Mouse (Mus musculus) heart, embryonic 10.5 days (tissue): ENCODE data around the gene Usp18. TPM values are rescaled to one million over a fixed set of nuclear protein-coding genes. Genes with fewer than 3 reads are reported as not detected.

ENCODE experiments used
- DNase-seq: peaks from one replicate; pipeline ENCODE4 v3.0.0-alpha.2; 2017; ENCODE audit warnings: low spot score
- H3K27ac ChIP-seq: fragments of 300-500 bp; sonication (generic); 2 replicates; pipeline ENCODE4 v1.5.1; 2016; ENCODE audit warnings: mild to moderate bottlenecking
- H3K27me3 ChIP-seq: fragments of 300-500 bp; sonication (generic); 2 replicates; pipeline ENCODE4 v1.6.1; 2016; ENCODE audit warnings: mild to moderate bottlenecking; ENCODE audit not compliant: poor library complexity, insufficient read depth, severe bottlenecking
- H3K36me3 ChIP-seq: fragments of 300-500 bp; sonication (generic); 2 replicates; pipeline ENCODE4 v1.6.1; 2016; ENCODE audit warnings: mild to moderate bottlenecking, moderate library complexity
- H3K4me1 ChIP-seq: fragments of 300-500 bp; sonication (generic); 2 replicates; pipeline ENCODE4 v1.6.1; 2016; ENCODE audit warnings: mild to moderate bottlenecking
- H3K4me3 ChIP-seq: fragments of 300-500 bp; sonication (generic); 2 replicates; pipeline ENCODE4 v1.5.1; 2016; ENCODE audit warnings: mild to moderate bottlenecking, moderate library complexity
- H3K9me3 ChIP-seq: fragments of 300-500 bp; sonication (generic); 2 replicates; pipeline ENCODE4 v1.6.1; 2016; ENCODE audit warnings: mild to moderate bottlenecking, moderate library complexity
- WGBS: fragments of 180-500 bp; shearing (Covaris S2); methylation state at CpG from one replicate; pipeline ENCODE4 v1.1.7; 2016; 5-methylcytosine and 5-hydroxymethylcytosine counted together
- polyA plus RNA-seq: library from polyadenylated mRNA; unstranded; fragments of >200 nt; fragmentation: Nextera tagmentation; extraction: Ambion mirVana; gene quantifications from 2 replicates; pipeline ENCODE4 v1.2.1, GENCODE M21; 2016

The Usp18 gene
- polyA plus RNA-seq, 1 experiment from 2014 or later, result 1.5 TPM

DNA sequence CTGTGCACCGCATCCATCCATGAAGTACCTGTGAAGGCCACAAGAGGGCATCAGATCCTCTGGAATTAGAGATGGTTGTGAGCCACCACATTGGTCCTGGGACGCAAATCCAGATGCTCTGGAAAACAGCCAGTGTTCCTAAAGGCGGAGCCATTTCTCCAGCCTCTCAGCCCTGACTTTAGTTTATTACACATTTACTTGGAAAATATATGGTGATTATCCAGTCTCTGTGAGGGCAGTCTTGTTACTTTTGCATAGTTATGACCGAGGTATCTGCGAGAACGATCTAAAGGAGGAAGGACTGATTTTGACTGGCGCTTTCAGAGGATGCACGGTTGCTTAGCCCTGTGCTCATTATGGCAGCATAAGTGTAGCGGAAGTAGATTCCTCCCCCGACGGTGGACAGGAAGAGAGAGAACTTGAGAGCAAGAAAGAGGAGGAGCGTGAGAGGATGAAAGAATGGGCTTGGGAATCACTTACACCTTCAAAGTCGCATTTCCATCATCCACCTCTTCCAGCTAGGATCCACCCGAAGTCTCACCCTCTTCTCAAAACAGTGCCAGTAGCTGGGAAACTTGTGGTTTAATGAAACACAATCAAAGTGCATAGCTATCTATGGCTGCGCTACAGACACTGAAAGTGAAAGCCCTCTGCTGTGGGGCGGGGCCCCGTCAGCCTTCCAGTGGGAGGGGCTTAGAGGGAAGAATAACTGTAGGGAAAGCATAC is 26.5 kb downstream of the Usp18 start:
- Histone ChIP-seq H3K27me3 (no peaks in the 10 kb centered on the region), H3K27ac (peak overlapping the region; percentile 63; the same call in 1 of the 2 replicates), H3K9me3 (no peaks in the 10 kb centered on the region), H3K4me3 (peak overlapping the region; percentile 55), H3K36me3 (no peaks in the 10 kb centered on the region), H3K4me1 (0 out of 2 replicates have a peak, but pooled peaks cover 4% of the 10 kb centered on the region)
- peak; percentile 83 for DNase-seq
- WGBS, result 15% methylated on average over 17 of the region's 17 CpGs

DNA sequence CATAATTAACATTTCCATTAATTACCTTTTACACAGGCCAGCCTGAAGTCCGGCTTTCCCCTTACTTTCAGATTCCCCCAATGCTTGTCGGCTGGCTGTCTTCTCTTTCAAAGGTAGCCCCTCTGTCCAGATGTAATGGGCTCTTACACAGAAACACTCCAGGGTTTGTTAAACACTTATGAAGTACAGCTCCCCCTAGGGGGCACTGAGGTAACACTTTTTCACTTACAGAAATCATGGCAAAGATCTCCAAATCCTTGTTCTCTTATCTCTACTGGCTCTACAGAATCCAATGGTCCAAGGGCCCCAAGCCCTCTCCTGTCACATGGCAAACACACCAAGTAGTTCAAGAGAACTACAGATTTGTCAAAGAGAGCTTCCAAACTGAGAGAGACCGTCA is 28.6 kb downstream of the Usp18 start:
- H3K36me3 ChIP-seq, result no peaks in the 10 kb centered on the region
- H3K4me3 ChIP-seq, result no peak overlapping the region
- no peak for DNase-seq
- no peaks in the 10 kb centered on the region; the same call in 1 of the 2 replicates for H3K27me3 ChIP-seq
- no peak overlapping the region for H3K27ac ChIP-seq
- H3K4me1 ChIP-seq, result 0 out of 2 replicates have a peak, but pooled peaks cover 4% of the 10 kb centered on the region
- 84% methylated on average over 3 of the region's 3 CpGs for WGBS
- no peaks in the 10 kb centered on the region for H3K9me3 ChIP-seq

DNA sequence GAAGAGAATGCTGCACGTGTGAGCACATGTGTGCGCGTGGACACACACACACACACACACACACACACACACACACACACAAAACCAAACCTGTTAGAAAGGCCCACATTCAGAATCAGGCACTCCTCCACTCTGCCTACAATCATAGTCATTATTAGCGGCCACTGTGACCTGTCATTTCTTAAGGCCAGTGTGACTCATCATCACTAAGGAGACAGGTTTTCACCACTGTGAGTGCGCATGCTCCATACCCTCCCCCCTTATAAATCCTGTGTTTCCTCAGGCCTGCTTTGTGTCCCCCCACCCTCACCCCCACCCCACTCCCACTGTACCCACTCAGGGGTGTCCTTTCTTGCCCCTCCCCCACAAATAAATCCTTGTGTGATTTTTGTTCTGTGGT is 38.4 kb downstream of the Usp18 start:
- no peak overlapping the region for H3K27ac ChIP-seq
- no peaks in the 10 kb centered on the region for H3K27me3 ChIP-seq
- WGBS, result 85% methylated on average over 5 of the region's 5 CpGs
- no peaks in the 10 kb centered on the region for H3K9me3 ChIP-seq
- no peak overlapping the region for H3K4me3 ChIP-seq
- H3K36me3 ChIP-seq, result no peaks in the 10 kb centered on the region
- DNase-seq, result no peak
- H3K4me1 ChIP-seq, result no peaks in the 10 kb centered on the region

GRCm38 (mm10) chr6:121299317-121299716 is 53.6 kb downstream of the Usp18 start:
- Histone ChIP-seq H3K36me3 (no peaks in the 10 kb centered on the region), H3K27ac (peak overlapping the region; percentile 78; the same call in 1 of the 2 replicates), H3K27me3 (peaks cover 5% of the 10 kb centered on the region; the same call in 1 of the 2 replicates), H3K4me3 (no peak overlapping the region), H3K4me1 (peaks cover 29% of the 10 kb centered on the region), H3K9me3 (no peaks in the 10 kb centered on the region)
- DNase-seq, result peak; percentile 69
- 51% methylated on average over 7 of the region's 7 CpGs for WGBS

- peak within 1 kb of the TSS; percentile 47 for H3K4me3 ChIP-seq
- peak within 1 kb of the TSS; percentile 78 for H3K27ac ChIP-seq
- H3K36me3 ChIP-seq, result no peaks in the 10 kb centered on the region
- no peaks in the 10 kb centered on the region for H3K9me3 ChIP-seq
- H3K4me1 ChIP-seq, result peaks cover 36% of the 10 kb centered on the region
- H3K27me3 ChIP-seq, result peaks cover 5% of the 10 kb centered on the region; the same call in 1 of the 2 replicates
- 2% methylated on average over 11 of the region's 11 CpGs for WGBS
- peak; percentile 91 for DNase-seq
Observed at GRCm38 (mm10) chr6:121299954-121300353, 54.2 kb downstream of the Usp18 start, which contains the start of gene Slc6a13. TSS of gene Slc6a13 (plus strand) at chr6:121300227.

GRCm38 (mm10) chr6:121300504-121300903 is 54.8 kb downstream of the Usp18 start:
- WGBS, result 38% methylated on average over 9 of the region's 9 CpGs
- Histone ChIP-seq H3K27me3 (peaks cover 5% of the 10 kb centered on the region; the same call in 1 of the 2 replicates), H3K4me1 (peaks cover 38% of the 10 kb centered on the region), H3K9me3 (no peaks in the 10 kb centered on the region), H3K36me3 (no peaks in the 10 kb centered on the region), H3K27ac (peak overlapping the region; percentile 78), H3K4me3 (peak overlapping the region; percentile 47)
- DNase-seq, result no peak

DNA sequence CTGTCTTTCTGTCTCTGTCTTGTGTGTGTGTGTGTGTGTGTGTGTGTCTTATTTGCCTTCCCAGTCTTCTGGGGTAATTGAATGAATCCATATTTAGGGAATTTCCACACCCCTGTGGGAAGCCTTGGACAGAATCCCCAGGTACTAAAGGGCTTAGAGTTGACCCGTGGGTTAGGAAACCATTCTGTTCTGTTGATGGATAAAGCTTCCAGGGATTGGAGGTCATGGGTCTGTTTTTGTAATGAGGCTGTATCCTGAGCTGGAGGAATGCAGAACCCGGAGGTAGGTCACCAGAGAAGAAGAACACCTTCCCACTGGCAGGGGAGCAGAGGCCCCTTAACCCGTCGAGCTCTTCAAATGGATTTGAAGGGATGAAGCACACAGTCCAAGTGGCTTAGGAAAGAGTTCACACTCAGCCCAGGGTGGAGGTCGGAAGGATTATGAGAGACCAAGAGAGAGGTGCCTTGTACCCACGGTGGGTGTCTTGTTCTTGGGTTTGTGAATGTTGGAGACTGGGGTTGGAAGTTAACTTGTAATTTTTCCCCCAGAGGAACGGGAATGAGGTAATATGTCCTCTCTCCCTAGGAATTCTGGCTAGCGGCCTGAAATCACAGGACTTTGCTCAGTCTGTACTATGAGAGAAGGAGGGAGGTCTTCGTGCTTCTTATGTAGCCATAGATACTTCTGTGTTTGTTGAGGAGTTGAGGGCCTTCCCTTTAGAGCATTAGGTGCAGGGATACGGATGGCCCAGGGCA is 57.9 kb downstream of the Usp18 start:
- Histone ChIP-seq H3K4me1 (peaks cover 38% of the 10 kb centered on the region), H3K4me3 (no peak overlapping the region), H3K27ac (no peak overlapping the region), H3K27me3 (peaks cover 5% of the 10 kb centered on the region; the same call in 1 of the 2 replicates), H3K36me3 (no peaks in the 10 kb centered on the region), H3K9me3 (no peaks in the 10 kb centered on the region)
- DNase-seq, result no peak
- WGBS, result 67% methylated on average over 10 of the region's 10 CpGs

DNA sequence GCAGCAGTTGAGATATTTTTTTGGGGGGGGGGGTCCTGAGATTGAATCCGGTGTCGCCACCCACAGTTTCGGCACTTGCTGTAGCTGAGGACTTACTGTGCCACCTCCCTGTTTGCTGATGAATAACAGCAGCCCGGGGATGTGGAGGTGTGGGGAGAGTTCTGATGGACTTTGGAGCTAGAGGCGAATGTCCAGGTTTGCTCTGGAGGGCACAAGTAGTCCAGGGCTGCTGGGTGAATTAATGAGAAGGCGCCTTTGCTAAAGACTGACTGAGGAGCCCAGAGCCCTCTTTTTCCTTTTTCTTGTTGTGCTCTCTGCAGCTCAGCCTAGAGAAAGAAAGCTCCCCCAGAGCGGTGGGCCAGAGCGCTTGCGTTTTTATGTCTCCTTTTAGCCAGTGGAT is 58.9 kb downstream of the Usp18 start:
- Histone ChIP-seq H3K27ac (no peak overlapping the region), H3K36me3 (no peaks in the 10 kb centered on the region), H3K4me1 (peaks cover 32% of the 10 kb centered on the region), H3K27me3 (peaks cover 5% of the 10 kb centered on the region; the same call in 1 of the 2 replicates), H3K4me3 (no peak overlapping the region), H3K9me3 (no peaks in the 10 kb centered on the region)
- DNase-seq, result no peak
- 74% methylated on average over 9 of the region's 9 CpGs for WGBS

DNA sequence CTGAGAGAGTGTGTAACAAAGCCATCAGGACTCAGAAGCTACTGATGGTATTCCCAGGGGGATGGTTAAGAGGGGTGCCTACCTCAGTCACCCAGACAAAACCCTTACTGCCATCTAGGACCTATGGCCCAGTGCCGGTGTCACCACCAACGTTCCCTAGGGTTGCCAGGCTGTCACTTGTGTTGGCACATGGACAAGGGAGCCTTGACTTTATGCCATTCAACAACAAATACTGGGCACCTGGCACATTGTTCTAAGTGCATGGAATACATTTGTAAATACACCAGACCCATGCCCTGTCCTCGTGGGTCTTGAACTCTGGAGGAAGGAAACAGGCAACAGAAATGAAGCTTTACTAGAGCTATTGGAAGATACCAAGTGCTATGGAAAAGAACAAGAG is 59.9 kb downstream of the Usp18 start:
- Histone ChIP-seq H3K36me3 (no peaks in the 10 kb centered on the region), H3K9me3 (no peaks in the 10 kb centered on the region), H3K27me3 (peaks cover 5% of the 10 kb centered on the region; the same call in 1 of the 2 replicates), H3K4me1 (peaks cover 23% of the 10 kb centered on the region), H3K4me3 (no peak overlapping the region), H3K27ac (no peak overlapping the region)
- DNase-seq, result no peak
- 84% methylated on average over 3 of the region's 3 CpGs for WGBS

DNA sequence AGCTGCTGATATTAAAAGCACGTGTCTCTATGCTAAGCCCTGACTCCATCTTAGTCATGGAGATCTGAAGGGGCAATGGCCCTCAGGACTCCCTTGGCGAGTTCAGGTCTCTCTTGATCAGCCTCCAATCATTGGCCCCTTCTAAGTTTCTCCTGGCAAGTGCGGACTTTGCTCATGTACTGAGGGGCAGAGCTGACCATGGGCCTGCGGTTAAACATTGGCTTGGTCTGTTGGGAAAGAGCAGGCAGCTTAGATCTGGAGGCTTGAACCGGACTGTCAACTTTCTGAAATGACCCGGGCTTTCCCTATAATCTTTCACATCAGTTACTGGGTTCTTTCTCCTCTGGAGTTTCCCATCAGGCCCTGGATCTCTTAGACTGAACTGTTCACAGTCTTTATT is 65.3 kb downstream of the Usp18 start:
- Histone ChIP-seq H3K27me3 (no peaks in the 10 kb centered on the region), H3K4me3 (no peak overlapping the region), H3K27ac (no peak overlapping the region), H3K36me3 (no peaks in the 10 kb centered on the region), H3K9me3 (no peaks in the 10 kb centered on the region), H3K4me1 (no peaks in the 10 kb centered on the region)
- WGBS, result 80% methylated on average over 6 of the region's 6 CpGs
- DNase-seq, result peak; percentile 67

GRCm38 (mm10) chr6:121319099-121319498 is 73.4 kb downstream of the Usp18 start:
- H3K27me3 ChIP-seq, result no peaks in the 10 kb centered on the region
- WGBS, result 57% methylated on average over 6 of the region's 6 CpGs
- H3K4me1 ChIP-seq, result no peaks in the 10 kb centered on the region
- H3K27ac ChIP-seq, result no peak overlapping the region
- H3K36me3 ChIP-seq, result no peaks in the 10 kb centered on the region
- no peaks in the 10 kb centered on the region for H3K9me3 ChIP-seq
- DNase-seq, result no peak
- no peak overlapping the region for H3K4me3 ChIP-seq
